Mouse (Mus musculus) liver, embryonic 15.5 days (tissue): ENCODE results near the gene 2310030G06Rik. TPM values are rescaled to one million over a fixed set of nuclear protein-coding genes. Genes with fewer than 3 reads are reported as not detected.

Experiments used
- ATAC-seq: fragments of 200-750 bp; cut with Nextera tagmentation; 2 replicates; pipeline ENCODE4 v1.8.0; 2017; ENCODE audit warnings: moderate number of reproducible peaks, mild to moderate bottlenecking, moderate library complexity; ENCODE audit not compliant: insufficient read depth
- H3K27ac ChIP-seq: fragments of 300-500 bp; sonication (generic); replicated peaks from 2 replicates; pipeline ENCODE4 v1.5.1; 2015; ENCODE audit warnings: mild to moderate bottlenecking, inconsistent platforms
- H3K27me3 ChIP-seq: fragments of 300-500 bp; sonication (generic); 2 replicates; pipeline ENCODE4 v1.6.1; 2015; ENCODE audit warnings: mild to moderate bottlenecking, inconsistent platforms
- H3K36me3 ChIP-seq: fragments of 300-500 bp; sonication (generic); replicated peaks from 2 replicates; pipeline ENCODE4 v1.6.1; 2015; ENCODE audit warnings: moderate library complexity, mild to moderate bottlenecking, inconsistent platforms
- H3K4me1 ChIP-seq: fragments of 300-500 bp; sonication (generic); replicated peaks from 2 replicates; pipeline ENCODE4 v1.6.1; 2015; ENCODE audit warnings: inconsistent platforms
- H3K4me2 ChIP-seq: fragments of 300-500 bp; sonication (generic); 2 replicates; pipeline ENCODE4 v1.6.1; 2015; ENCODE audit warnings: moderate library complexity, mild to moderate bottlenecking, inconsistent platforms
- H3K4me3 ChIP-seq: fragments of 300-500 bp; sonication (generic); replicated peaks from 2 replicates; pipeline ENCODE4 v1.5.1; 2015; ENCODE audit warnings: mild to moderate bottlenecking, inconsistent platforms
- H3K9ac ChIP-seq: fragments of 300-500 bp; sonication (generic); 2 replicates; pipeline ENCODE4 v1.6.1; 2015; ENCODE audit warnings: moderate library complexity, mild to moderate bottlenecking, inconsistent platforms
- H3K9me3 ChIP-seq: fragments of 300-500 bp; sonication (generic); replicated peaks from 2 replicates; pipeline ENCODE4 v1.6.1; 2016; ENCODE audit warnings: inconsistent platforms
- WGBS: fragments of 180-500 bp; shearing (Covaris S2); methylation state at CpG from one replicate; pipeline ENCODE4 v1.1.7; 2015; ENCODE audit warnings: mixed read lengths; ENCODE audit not compliant: insufficient replicate concordance; 5-methylcytosine and 5-hydroxymethylcytosine counted together
- polyA plus RNA-seq: library from polyadenylated mRNA; unstranded; fragments of >200 nt; fragmentation: Nextera tagmentation; extraction: Ambion mirVana; gene quantifications from 2 replicates; pipeline ENCODE4 v1.2.1, GENCODE M21; 2015

The 2310030G06Rik gene
- polyA plus RNA-seq, 1 experiment from 2014 or later, result 3.9 TPM

DNA sequence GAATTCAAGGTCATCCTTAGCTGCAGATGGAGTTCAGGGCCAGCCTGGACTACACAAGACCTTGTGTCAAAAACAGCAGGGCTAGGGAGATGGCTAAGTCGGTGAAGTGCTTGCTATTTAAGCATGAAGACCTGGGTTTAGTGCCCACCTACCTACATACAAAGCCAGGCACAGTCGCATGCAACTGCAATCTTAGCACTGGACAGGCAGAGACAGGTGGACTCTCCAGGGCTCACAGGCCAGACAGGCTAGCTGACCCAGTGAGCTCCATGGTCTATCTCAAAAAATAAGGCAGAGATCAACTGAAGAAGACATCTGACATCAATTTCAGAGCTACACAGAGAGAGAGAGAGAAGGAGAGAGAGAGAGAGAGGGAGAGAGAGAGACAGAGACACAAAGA is 22.2 kb downstream of the 2310030G06Rik start:
- ATAC-seq, result no peak
- H3K36me3 ChIP-seq, result no peaks in the 10 kb centered on the region
- H3K4me3 ChIP-seq, result no peak overlapping the region
- no peak overlapping the region for H3K9ac ChIP-seq
- WGBS, result 61% methylated on average over 2 of the region's 2 CpGs
- H3K27me3 ChIP-seq, result peaks cover 43% of the 10 kb centered on the region
- 0 out of 2 replicates have a peak, but pooled peaks cover 2% of the 10 kb centered on the region for H3K4me1 ChIP-seq
- H3K27ac ChIP-seq, result no peak overlapping the region
- H3K9me3 ChIP-seq, result no peaks in the 10 kb centered on the region
- no peak overlapping the region for H3K4me2 ChIP-seq

DNA sequence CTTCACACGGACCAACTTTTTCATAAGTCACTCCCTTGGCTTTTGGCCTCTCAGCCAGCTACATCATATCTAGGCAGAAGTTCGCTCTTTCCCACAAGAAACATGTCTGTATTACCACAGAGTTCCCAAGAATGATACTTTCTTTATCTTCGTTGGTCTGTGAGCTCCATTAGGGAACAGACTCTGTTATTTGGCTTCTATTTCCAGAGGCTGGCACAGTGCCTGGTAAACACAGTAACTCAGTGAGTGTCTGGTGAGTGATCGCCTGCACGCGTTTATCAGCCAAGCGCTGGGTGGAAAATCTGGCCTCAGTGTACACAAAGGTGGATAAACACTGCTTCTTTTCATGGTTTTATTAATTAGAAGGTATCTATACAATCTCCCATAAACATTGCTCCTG is 22.9 kb downstream of the 2310030G06Rik start:
- WGBS, result 62% methylated on average over 7 of the region's 7 CpGs
- Histone ChIP-seq H3K9me3 (no peaks in the 10 kb centered on the region), H3K36me3 (no peaks in the 10 kb centered on the region), H3K9ac (no peak overlapping the region), H3K27me3 (peaks cover 36% of the 10 kb centered on the region), H3K4me2 (no peak overlapping the region), H3K27ac (no peak overlapping the region), H3K4me1 (0 out of 2 replicates have a peak, but pooled peaks cover 2% of the 10 kb centered on the region), H3K4me3 (no peak overlapping the region)
- ATAC-seq, result no peak

DNA sequence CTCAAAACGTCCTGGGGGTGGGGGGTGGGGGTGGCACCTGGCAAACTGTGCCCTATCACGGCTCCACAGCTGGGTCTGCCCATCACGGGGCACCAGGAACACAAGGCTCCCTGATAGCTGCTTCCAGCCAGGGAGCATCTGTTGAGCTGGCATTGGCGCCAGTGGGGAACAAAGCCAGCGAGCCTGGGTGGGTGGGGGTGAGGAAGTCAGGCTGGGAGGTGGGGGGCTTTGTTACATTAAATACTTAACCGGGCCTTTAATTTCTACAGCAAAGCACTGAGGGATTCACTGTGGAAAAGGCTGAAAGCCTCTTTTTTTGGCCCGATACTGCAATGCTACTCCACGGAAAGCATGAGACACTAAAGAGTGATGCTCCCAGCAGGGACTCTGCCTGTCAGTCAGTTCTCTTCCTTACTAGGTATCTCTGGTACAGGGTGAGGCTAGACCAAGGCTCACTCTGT is 23.9 kb downstream of the 2310030G06Rik start:
- 32% methylated on average over 8 of the region's 8 CpGs for WGBS
- no peak for ATAC-seq
- Histone ChIP-seq H3K4me3 (no peak overlapping the region), H3K4me1 (no peaks in the 10 kb centered on the region), H3K9ac (no peak overlapping the region), H3K36me3 (no peaks in the 10 kb centered on the region), H3K4me2 (no peak overlapping the region), H3K9me3 (no peaks in the 10 kb centered on the region), H3K27ac (no peak overlapping the region), H3K27me3 (peaks cover 27% of the 10 kb centered on the region)

DNA sequence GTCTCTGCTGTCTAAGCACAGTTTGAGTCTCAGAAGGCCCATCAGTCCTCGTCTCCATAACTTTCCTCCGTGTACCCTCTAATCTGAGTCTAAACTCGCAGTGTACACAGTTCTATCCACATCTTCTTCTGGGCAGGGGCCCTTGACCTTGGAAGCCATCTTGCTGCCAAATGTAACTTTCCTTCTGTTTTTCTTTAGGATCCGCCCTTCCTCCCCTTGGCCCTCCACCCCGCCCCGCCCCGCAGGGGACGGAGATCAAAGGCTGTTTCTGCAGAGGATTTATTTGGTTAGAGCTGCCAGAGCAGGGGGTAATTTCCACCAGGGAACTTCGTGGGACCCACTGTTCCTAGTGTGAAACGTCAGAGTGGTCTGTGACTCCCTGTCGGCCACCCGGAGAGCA is 25.3 kb downstream of the 2310030G06Rik start:
- H3K36me3 ChIP-seq, result no peaks in the 10 kb centered on the region
- no peak overlapping the region for H3K4me2 ChIP-seq
- WGBS, result 41% methylated on average over 12 of the region's 12 CpGs
- peaks cover 15% of the 10 kb centered on the region for H3K27me3 ChIP-seq
- no peaks in the 10 kb centered on the region for H3K9me3 ChIP-seq
- H3K27ac ChIP-seq, result no peak overlapping the region
- ATAC-seq, result no peak
- no peak overlapping the region for H3K4me3 ChIP-seq
- H3K9ac ChIP-seq, result no peak overlapping the region
- H3K4me1 ChIP-seq, result no peaks in the 10 kb centered on the region

DNA sequence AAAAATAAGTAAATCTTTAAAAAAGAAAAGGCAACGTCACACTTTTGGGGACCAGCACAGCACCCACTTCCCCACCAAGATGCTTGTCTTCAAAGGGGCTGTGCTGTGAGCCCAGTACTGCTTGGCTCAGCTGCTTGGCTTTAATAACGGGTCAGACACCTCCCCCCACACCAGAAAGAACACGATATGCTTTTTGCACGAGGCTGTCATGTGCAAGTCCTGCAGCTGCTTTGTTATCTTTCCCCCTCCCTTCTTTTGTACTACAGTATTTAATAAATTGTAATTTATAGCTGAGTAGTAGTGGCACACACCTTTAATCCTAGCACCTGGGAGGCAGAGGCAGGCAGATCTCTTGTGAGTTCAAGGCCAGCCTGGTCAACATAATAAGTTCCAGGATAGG is 27.5 kb downstream of the 2310030G06Rik start:
- Histone ChIP-seq H3K27me3 (peaks cover 9% of the 10 kb centered on the region; the same call in 1 of the 2 replicates), H3K9ac (no peak overlapping the region), H3K36me3 (no peaks in the 10 kb centered on the region), H3K4me1 (no peaks in the 10 kb centered on the region), H3K4me2 (no peak overlapping the region), H3K4me3 (no peak overlapping the region), H3K9me3 (no peaks in the 10 kb centered on the region), H3K27ac (no peak overlapping the region)
- no peak for ATAC-seq
- 50% methylated on average over 4 of the region's 4 CpGs for WGBS

- H3K4me3 ChIP-seq, result no peak overlapping the region
- no peak overlapping the region for H3K27ac ChIP-seq
- no peaks in the 10 kb centered on the region for H3K9me3 ChIP-seq
- ATAC-seq, result no peak
- no peak overlapping the region for H3K9ac ChIP-seq
- H3K27me3 ChIP-seq, result peaks cover 3% of the 10 kb centered on the region; the same call in 1 of the 2 replicates
- no peak overlapping the region for H3K4me2 ChIP-seq
- H3K36me3 ChIP-seq, result no peaks in the 10 kb centered on the region
- WGBS, result 44% methylated on average over 4 of the region's 4 CpGs
- no peaks in the 10 kb centered on the region for H3K4me1 ChIP-seq
These were observed 32.1 kb downstream of the 2310030G06Rik start for GRCm38 (mm10) chr9:50714188-50714587.

GRCm38 (mm10) chr9:50711337-50711736 is 35.0 kb downstream of the 2310030G06Rik start:
- no peaks in the 10 kb centered on the region for H3K4me1 ChIP-seq
- no peaks in the 10 kb centered on the region for H3K36me3 ChIP-seq
- no peak overlapping the region for H3K4me3 ChIP-seq
- H3K9me3 ChIP-seq, result no peaks in the 10 kb centered on the region
- H3K4me2 ChIP-seq, result no peak overlapping the region
- no peak overlapping the region for H3K9ac ChIP-seq
- WGBS, result 51% methylated on average over 4 of the region's 4 CpGs
- no peaks in the 10 kb centered on the region for H3K27me3 ChIP-seq
- no peak for ATAC-seq
- no peak overlapping the region for H3K27ac ChIP-seq

- Histone ChIP-seq H3K36me3 (no peaks in the 10 kb centered on the region), H3K4me2 (no peak overlapping the region), H3K27me3 (no peaks in the 10 kb centered on the region), H3K4me3 (no peak overlapping the region), H3K27ac (no peak overlapping the region), H3K9me3 (no peaks in the 10 kb centered on the region), H3K4me1 (no peaks in the 10 kb centered on the region), H3K9ac (no peak overlapping the region)
- 12% methylated on average over 2 of the region's 2 CpGs for WGBS
- ATAC-seq, result no peak
These were observed 37.2 kb downstream of the 2310030G06Rik start for GRCm38 (mm10) chr9:50709108-50709507.

DNA sequence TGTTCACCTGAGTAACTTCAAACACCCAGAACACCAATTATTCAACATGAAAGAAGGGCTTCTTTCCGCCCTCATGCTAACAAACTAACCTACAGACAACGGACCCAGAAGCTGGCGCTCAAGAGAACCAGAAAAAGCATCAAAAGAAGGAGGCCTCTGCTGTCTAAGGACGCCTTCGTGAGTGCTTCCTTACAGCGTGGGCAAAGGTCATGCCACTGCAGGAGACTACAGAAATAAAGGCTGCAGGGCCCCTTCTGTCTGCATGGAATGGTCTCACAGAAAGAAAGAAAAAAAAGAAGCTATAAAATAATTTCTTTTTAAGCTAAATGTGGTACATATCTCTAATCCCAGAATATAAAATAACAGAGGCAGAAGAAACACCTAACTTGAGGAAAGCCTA is 41.4 kb downstream of the 2310030G06Rik start:
- no peak overlapping the region for H3K4me2 ChIP-seq
- peaks cover 12% of the 10 kb centered on the region; the same call in 1 of the 2 replicates for H3K4me1 ChIP-seq
- no peaks in the 10 kb centered on the region for H3K36me3 ChIP-seq
- no peak for ATAC-seq
- H3K9ac ChIP-seq, result no peak overlapping the region
- 51% methylated on average over 6 of the region's 6 CpGs for WGBS
- no peak overlapping the region for H3K27ac ChIP-seq
- no peak overlapping the region for H3K4me3 ChIP-seq
- peaks cover 21% of the 10 kb centered on the region for H3K27me3 ChIP-seq
- no peaks in the 10 kb centered on the region for H3K9me3 ChIP-seq

- Histone ChIP-seq H3K27ac (no peak overlapping the region), H3K36me3 (no peaks in the 10 kb centered on the region), H3K4me3 (no peak overlapping the region), H3K4me2 (no peak overlapping the region), H3K9ac (no peak overlapping the region), H3K4me1 (peaks cover 24% of the 10 kb centered on the region), H3K9me3 (no peaks in the 10 kb centered on the region), H3K27me3 (peaks cover 59% of the 10 kb centered on the region)
- peak; percentile 56 for ATAC-seq
- WGBS, result 39% methylated on average over 11 of the region's 11 CpGs
These were observed 45.2 kb downstream of the 2310030G06Rik start for GRCm38 (mm10) chr9:50700921-50701691.

DNA sequence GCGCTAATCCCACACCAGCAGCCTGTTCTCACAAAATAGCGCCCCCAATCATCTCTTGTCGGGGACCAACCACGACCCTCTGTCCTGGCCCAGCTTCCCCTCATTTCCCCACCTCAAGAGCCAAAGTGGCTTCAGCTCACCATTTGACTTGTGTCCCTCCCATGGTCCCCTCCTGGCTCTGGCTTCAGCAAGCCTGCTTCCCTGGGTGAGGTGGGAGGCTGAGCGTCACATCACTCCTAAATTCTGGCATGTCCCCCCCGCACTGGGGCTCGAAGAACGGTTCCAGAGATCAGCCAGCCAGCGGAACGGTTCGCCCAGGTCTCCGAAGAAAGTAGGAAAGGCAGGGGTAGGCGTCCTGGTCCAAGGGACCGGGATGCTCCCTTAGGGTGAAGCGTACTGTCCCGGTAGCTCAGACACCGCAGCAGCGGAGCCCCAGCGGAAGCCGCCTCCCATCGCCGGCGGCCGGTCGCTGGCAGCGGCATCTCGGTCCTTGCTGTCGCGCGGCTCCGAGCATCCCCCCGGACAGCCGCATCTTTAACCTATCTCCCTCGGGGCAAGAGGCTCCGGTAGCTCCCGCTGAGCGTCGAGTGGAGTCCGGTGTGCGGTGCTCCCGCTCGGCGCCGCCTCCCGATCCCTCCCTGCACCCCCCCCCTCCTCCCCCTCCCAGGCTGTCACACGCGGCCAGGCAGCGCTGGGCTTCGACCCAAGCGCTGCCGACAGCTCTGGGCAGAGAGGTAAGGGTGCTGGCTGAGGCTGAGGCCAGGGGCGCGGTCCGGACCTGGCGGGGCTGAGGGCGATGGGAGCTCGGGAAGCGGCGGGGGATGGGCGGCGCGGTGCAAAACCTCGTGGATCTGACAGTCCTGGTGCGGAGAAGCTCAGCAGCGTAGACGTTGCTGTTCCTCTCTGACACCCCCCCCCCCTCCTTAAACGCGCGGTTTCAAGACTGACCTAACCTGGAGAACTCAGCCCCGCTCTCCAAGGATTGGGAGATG is 47.6 kb downstream of the 2310030G06Rik start:
- Histone ChIP-seq H3K4me2 (peak overlapping the region; percentile 72), H3K27me3 (peaks cover 75% of the 10 kb centered on the region), H3K36me3 (no peaks in the 10 kb centered on the region), H3K27ac (no peak overlapping the region), H3K9me3 (no peaks in the 10 kb centered on the region), H3K4me1 (peaks cover 24% of the 10 kb centered on the region), H3K4me3 (peak overlapping the region; percentile 50), H3K9ac (peak overlapping the region; percentile 21)
- peak; percentile 24; the same call in 1 of the 2 replicates for ATAC-seq
- under 1% methylated on average over 69 of the region's 70 CpGs for WGBS
